Comparison of ENCODE assay signal across 14 mouse cellular contexts in genomic region chr6:86250236-86250635, GRCm38 (mm10). TPM values are rescaled to one million over a fixed set of nuclear protein-coding genes. Genes with fewer than 3 reads are reported as not detected.
"Had no signal": no experiment of that assay in that cellular context is flagged by ENCODE, and none has a peak within 500 bp of the region (broad histone marks: within the 10 kb centered on the region; RNA-seq: fewer than 3 reads in every experiment).

No protein-coding gene starts in this region.

- H3K4me1 ChIP-seq: liver, embryonic 15.5 days had no signal

- H3K27me3 ChIP-seq: limb, embryonic 12.5 days; liver, embryonic 15.5 days; neural tube, embryonic 13.5 days had no signal

- H3K36me3 ChIP-seq: limb, embryonic 12.5 days; liver, embryonic 15.5 days; neural tube, embryonic 13.5 days had no signal

- ATAC-seq: lung, postnatal 0 days had no signal

- H3K27ac ChIP-seq: liver, embryonic 15.5 days had no signal

- H3K4me3 ChIP-seq: limb, embryonic 12.5 days; liver, embryonic 15.5 days; neural tube, embryonic 13.5 days had no signal

- DNase-seq: kidney, postnatal 10 days; layer of hippocampus, postnatal 36 days; lung, adult 2 months; lung, postnatal 36 days; midbrain, embryonic 14.5 days; right cerebral cortex, adult 18-20 months; right cerebral cortex, postnatal 25 days; thymus, postnatal 36 days had no signal

- H3K4me2 ChIP-seq: limb, embryonic 12.5 days; liver, embryonic 11.5 days; liver, embryonic 15.5 days; neural tube, embryonic 13.5 days had no signal

- H3K9me3 ChIP-seq: limb, embryonic 12.5 days; liver, embryonic 15.5 days; neural tube, embryonic 13.5 days had no signal

- H3K9ac ChIP-seq: limb, embryonic 12.5 days; liver, embryonic 15.5 days; neural tube, embryonic 13.5 days had no signal

RNA-seq across cellular contexts. Expression of gene Tgfa, which starts 55.2 kb away (rescaled TPM):
- total RNA-seq: monocyte, adult 5-6 weeks had no signal
